Mouse (Mus musculus) natural killer cell, adult 2 months (primary cell): ENCODE data around the gene Jazf1.

Experiments used
- DNase-seq, 2 experiments: peaks; one replicate each; pipeline ENCODE4 v3.0.0; 2022; ENCODE audit warnings: low spot score in 2 of 2

The Jazf1 gene

GRCm38 (mm10) chr6:53010286-53010685 is 58.1 kb downstream of the Jazf1 start:
- no peak for DNase-seq

GRCm38 (mm10) chr6:53006032-53006431 is 62.4 kb downstream of the Jazf1 start:
- DNase-seq, result no peak

GRCm38 (mm10) chr6:53005544-53005943 is 62.9 kb downstream of the Jazf1 start:
- no peak for DNase-seq

- no peak for DNase-seq
Measured at GRCm38 (mm10) chr6:52990816-52991215, 77.6 kb downstream of the Jazf1 start.

GRCm38 (mm10) chr6:52987905-52988640 is 80.4 kb downstream of the Jazf1 start:
- DNase-seq, result no peak

GRCm38 (mm10) chr6:52987391-52987790 is 81.0 kb downstream of the Jazf1 start:
- peak in 1 of 2 experiments; percentile 24 for DNase-seq

GRCm38 (mm10) chr6:52982175-52982574 is 86.3 kb downstream of the Jazf1 start:
- no peak for DNase-seq

GRCm38 (mm10) chr6:52979503-52979902 is 88.9 kb downstream of the Jazf1 start:
- DNase-seq, result no peak

- no peak for DNase-seq
Measured at GRCm38 (mm10) chr6:52973351-52973750, 95.1 kb downstream of the Jazf1 start.

GRCm38 (mm10) chr6:52972138-52972537 is 96.3 kb downstream of the Jazf1 start:
- no peak for DNase-seq

GRCm38 (mm10) chr6:52969717-52970261 is 98.6 kb downstream of the Jazf1 start:
- peak; percentile 51 to 59 for DNase-seq

- no peak for DNase-seq
Measured at GRCm38 (mm10) chr6:52968346-52968891, 100.0 kb downstream of the Jazf1 start.

GRCm38 (mm10) chr6:52967557-52968270 is 100.7 kb downstream of the Jazf1 start:
- DNase-seq, result no peak

- DNase-seq, result no peak
Measured at GRCm38 (mm10) chr6:52966001-52966400, 102.4 kb downstream of the Jazf1 start.

- DNase-seq, result peak; percentile 32 to 57
Measured at GRCm38 (mm10) chr6:52965340-52965739, 103.1 kb downstream of the Jazf1 start.

- DNase-seq, result peak in 1 of 2 experiments; percentile 39
Measured at GRCm38 (mm10) chr6:52963840-52964690, 104.4 kb downstream of the Jazf1 start.

- no peak for DNase-seq
Measured at GRCm38 (mm10) chr6:52963430-52963732, 105.0 kb downstream of the Jazf1 start.

- DNase-seq, result no peak
Measured at GRCm38 (mm10) chr6:52962600-52963429, 105.6 kb downstream of the Jazf1 start.

GRCm38 (mm10) chr6:52961660-52962490 is 106.6 kb downstream of the Jazf1 start:
- no peak for DNase-seq

- DNase-seq, result peak; percentile 58 to 71
Measured at GRCm38 (mm10) chr6:52957730-52958129, 110.7 kb downstream of the Jazf1 start.
